Mouse (Mus musculus) lung, postnatal 0 days (tissue): ENCODE data around the gene Fgd2.

Source experiments
- CTCF ChIP-seq: IDR thresholded peaks from 2 replicates; pipeline ENCODE4 v1.5.1; 2016; ENCODE audit warnings: antibody characterized with exemption, mild to moderate bottlenecking
- EP300 ChIP-seq: IDR thresholded peaks from 2 replicates; pipeline ENCODE4 v1.6.1; 2016; ENCODE audit warnings: antibody characterized with exemption, mild to moderate bottlenecking, control low read depth

GRCm38 (mm10) chr17:29358928-29359327 lies 1.8 kb upstream of the Fgd2 start:
- TF ChIP-seq CTCF (no peak), EP300 (no peak)
